Mouse (Mus musculus): ENCODE data around the gene Micu1. TPM values are rescaled to one million over a fixed set of nuclear protein-coding genes. Genes with fewer than 3 reads are reported as not detected.

Gene Micu1
- total RNA-seq, 2 experiments from 2014 or later: 94.0 to 99.5 TPM

DNA sequence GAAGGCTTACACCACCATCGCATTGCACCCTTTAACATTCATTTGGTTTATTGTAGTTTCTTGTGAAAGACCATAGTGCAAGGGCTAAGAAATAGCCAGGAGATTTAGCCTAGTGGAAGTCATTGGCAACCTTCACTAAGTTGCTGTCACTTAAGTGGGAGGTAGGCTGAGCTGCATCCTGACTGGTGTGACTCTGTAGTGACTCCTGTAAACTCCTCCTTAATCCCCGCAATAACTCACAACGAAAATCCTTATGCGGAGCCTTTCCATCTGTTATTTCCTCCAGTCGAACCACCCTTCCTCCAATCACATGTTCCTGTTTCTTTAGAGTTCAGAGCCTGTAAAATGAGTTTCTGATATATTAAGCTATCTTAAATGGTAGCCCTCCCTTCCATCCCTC is 176.5 kb downstream of the Micu1 start:
- DNase-seq (ENCODE audit: extremely low spot score in 1 of 2, low spot score in 1 of 2): no peak

DNA sequence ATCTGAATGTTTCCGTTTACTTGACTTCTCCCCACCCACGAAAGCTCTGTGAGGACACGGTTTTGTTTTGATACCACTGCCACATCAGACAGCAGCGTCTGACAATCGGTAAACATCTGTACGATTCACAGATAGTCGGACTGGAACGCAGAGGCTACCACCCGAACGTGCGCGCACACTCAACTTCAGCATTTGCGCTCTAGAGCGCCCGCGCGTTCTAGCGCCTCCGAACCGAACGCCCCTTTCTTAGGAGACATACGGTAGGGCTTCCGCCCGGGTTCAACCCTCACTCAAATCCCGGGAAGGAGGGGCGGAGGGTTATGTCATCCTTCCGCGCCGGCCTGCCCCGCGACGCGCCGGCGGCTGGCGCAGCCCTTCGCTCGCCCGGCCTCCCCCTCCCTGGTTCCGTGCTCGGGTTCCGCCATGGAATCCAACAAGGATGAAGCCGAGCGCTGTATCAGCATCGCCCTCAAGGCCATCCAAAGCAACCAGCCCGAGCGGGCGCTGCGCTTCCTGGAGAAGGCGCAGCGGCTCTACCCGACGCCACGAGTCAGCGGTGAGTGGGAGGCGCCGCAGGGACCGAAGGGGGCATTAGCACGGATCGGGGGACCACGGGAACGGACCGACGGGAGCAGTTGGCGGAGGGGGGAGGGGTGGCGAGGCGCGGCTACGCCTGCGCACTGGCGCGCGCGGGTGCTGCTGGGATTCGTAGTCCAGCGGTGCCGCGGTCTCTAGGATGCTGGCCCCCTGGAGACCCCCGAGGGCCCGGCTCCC is 177.2 kb downstream of the Micu1 start, which contains the start of gene Dnajb12:
Gene Dnajb12, plus strand, starts transcription at position 302 of the 774 bp plus-strand sequence.
- DNase-seq (ENCODE audit: extremely low spot score in 1 of 2, low spot score in 1 of 2): peak; percentile 91 to 99

- DNase-seq (ENCODE audit: extremely low spot score in 1 of 2, low spot score in 1 of 2): no peak
These were observed 177.7 kb downstream of the Micu1 start for GRCm38 (mm10) chr10:59880029-59880386.

DNA sequence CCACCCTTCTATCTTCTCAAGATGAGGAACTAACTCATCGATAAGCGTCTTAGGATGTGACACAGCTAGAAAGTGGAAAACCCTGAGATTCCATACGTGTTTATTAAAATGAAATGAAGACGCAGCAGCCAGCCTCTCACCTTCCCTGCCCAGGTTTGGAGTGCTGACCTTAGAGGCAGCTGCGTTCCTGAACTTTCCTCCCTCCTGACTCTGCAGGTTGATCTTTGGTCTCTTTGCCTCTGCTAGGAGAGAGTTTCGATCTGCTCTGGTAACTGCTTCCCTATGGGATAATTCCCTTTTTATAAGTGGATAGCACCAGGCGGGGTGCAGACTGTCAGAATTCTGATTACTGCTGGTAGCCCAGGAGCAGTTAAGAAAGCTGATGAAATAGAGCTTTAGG is 178.6 kb downstream of the Micu1 start:
- DNase-seq (ENCODE audit: extremely low spot score in 1 of 2, low spot score in 1 of 2): no peak

- no peak for DNase-seq (ENCODE audit: extremely low spot score in 1 of 2, low spot score in 1 of 2)
These were observed 182.3 kb downstream of the Micu1 start for GRCm38 (mm10) chr10:59884327-59885173.

GRCm38 (mm10) chr10:59885174-59886080 is 183.2 kb downstream of the Micu1 start:
- no peak for DNase-seq (ENCODE audit: extremely low spot score in 1 of 2, low spot score in 1 of 2)

DNA sequence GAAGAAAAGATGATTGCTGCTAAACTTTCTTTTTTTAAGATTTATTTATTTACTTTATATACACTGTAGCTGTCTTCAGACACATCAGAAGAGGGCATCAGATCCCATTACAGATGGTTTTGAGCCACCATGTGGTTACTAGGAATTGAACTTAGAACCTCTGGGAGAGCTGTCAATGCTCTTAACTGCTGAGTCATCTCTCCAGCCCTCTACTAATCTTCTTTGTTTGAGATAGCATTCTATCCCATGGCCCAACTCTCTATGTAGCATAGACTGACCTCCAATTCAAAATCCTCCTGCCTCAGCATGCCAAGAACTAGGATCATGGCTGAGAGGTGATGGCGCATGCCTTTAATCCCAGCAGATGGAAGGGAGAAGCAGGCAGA is 183.8 kb downstream of the Micu1 start:
- no peak for DNase-seq (ENCODE audit: extremely low spot score in 1 of 2, low spot score in 1 of 2)

- DNase-seq (ENCODE audit: extremely low spot score in 1 of 2, low spot score in 1 of 2): no peak
These were observed 185.2 kb downstream of the Micu1 start for GRCm38 (mm10) chr10:59887432-59887831.

DNA sequence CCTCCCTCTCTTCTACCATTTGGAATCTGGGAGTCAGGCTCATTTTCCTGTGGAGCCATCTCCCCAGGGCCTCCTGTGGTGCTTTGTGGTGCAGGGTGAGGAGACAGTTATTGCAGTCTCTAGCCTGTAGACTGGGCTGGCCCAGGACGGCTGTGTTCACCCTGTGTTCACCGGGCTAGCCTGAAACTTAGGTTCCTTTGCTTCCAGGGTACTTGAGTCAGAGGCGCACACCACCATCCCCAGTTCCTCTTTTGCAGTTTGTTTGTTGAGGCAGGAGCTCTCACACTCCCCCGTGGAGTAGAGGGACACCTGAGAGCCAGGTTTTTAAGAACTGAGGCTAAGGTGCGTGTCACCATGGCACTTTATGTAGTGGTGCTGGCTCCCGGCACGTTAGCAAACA is 187.1 kb downstream of the Micu1 start:
- no peak for DNase-seq (ENCODE audit: extremely low spot score in 1 of 2, low spot score in 1 of 2)

DNA sequence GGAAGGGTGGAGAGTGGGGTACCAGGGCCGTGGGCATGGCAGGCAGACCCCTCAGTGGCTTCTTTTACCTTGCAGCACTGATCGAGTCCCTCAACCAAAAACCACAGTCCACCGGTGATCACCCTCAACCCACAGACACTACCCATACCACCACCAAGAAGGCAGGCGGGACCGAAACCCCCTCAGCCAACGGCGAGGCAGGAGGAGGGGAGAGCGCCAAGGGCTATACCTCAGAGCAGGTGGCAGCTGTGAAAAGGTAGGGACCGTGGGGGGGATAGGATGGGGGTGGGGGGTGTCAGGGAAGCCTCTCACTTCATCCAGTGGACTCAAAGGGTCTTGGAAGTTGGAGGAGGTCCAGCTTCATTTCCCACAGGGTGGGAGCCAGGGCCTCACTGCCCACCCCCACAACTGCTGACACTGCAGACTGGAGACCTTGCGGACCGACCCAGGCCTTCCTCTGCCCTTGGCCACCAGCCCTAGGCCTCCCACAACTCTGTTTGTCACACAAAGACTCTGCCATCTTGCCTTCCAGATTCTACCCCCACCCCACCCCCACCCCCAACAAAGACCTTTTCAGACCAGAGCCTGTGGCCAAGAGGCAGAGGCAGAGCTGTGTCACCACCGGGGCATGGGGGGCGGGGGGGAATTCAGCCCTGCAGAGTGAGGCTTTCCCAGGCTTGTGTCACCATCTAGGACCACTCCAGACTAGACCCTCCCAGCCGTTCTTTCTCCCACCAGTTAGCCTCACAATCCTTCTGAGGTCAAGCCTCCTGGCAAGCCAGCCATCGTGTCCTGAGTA is 187.9 kb downstream of the Micu1 start:
- no peak for DNase-seq (ENCODE audit: extremely low spot score in 1 of 2, low spot score in 1 of 2)

DNA sequence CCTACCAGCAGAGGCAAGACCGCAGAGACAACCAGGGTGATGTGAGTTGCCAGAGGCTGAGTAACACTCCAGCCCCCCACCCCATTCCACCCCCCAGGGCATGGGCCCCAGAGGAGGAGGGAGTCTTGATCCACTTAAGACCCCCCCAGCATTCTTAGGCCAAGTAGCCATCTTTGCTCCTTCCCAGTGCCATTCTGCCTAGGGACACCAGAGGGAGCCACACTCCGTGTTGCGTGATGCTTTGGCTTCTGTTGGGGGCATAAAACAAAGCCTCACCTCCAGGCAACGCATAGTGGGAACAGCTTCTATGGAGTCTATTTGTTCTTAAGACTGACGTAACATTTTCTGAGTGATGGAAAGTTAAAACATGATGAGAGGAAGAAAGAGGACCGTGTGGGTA is 190.7 kb downstream of the Micu1 start:
- peak; percentile 66 to 77 for DNase-seq (ENCODE audit: extremely low spot score in 1 of 2, low spot score in 1 of 2)

DNA sequence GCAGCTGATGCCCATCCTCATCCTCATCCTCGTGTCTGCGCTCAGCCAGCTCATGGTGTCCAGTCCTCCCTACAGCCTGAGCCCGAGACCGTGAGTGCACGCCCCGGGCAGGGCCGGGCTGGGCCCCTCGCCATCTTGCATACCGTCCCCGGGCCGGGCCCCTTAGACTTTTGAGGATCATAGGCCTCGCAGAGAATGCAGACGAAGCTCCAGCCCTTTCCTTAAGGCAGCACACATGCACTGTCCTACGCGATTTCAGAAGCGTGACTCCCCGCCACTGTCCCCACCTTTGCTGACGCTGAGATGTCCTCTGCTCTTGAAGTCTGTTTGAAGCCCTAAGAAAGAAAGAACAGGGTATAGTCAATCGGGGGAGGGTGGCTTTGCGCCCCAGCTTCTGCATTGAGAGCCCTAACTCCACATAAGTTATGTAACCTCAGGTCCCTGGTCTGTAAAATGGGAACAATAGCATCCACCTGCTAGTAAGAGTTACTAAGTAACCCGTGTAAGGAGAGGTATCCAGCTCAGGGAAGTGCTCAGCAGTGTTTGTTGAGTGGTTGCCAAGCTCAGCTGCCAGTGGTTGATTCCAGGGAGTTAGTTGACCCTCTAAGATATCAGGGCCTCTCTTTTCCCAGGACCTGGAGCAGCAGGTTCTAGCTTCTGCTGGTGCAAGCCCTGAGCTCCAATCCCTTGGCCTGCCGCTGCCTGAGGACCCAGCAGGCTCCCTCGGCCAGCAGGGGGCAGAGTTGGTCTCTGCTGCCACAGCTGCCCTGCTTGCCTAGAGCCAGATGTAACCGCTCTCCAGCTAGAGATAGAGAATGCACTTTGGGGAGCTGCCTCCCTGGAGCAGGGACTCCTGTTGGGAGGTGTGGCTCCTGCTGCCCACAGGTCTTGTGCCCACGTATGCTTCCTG is 192.2 kb downstream of the Micu1 start:
- peak; percentile 65 to 89 for DNase-seq (ENCODE audit: extremely low spot score in 1 of 2, low spot score in 1 of 2)

DNA sequence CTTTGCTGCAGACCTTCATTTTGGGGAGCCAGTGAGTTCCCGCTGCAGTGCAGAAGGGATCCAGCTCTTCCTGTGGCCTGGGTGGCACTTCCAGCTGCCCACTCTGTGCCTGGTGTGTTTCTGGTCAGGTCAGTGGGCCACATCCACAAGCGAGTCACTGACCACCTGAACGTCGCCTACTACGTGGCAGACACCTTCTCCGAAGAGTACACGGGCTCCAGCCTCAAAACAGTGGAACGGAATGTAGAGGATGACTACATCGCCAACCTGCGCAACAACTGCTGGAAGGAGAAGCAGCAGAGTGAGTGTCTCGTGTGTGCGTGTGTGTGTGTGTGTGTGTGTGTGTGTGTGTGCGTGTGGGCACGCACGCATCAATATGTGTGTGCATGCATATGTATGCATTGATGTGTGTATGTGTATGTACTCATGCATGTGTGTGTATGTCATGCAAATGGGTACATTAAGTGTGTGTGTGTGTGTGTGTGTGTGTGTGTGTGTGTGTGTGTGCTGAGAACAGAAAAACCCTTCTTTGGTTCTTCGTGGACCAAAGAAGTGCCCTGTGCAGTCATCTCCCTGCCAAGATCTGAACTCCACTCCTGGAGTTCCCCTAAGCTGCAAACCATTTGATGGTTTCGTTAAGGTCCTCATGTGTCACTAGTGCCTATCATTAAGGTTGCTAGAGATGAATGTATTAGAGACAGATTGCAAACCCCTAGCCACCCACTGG is 193.3 kb downstream of the Micu1 start:
- DNase-seq (ENCODE audit: extremely low spot score in 1 of 2, low spot score in 1 of 2): no peak

DNA sequence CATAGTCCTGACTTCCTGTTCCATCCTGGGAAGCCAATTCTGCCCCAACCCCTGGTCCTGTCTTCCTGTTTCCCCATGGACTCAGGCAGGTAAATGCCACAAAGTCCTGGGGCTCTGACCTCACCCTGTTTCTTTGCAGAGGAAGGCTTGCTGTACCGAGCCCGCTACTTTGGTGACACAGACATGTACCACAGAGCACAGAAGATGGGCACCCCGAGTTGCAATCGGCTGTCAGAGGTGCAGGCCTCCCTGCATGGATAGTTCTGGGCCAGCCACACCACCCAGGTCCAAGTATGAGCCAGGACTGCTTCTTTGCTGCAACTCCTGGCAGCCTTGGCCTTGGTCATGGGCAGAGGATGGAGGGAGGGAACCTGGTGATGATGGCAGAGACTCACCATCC is 193.9 kb downstream of the Micu1 start:
- no peak for DNase-seq (ENCODE audit: extremely low spot score in 1 of 2, low spot score in 1 of 2)

GRCm38 (mm10) chr10:59896911-59897331 is 194.6 kb downstream of the Micu1 start:
- no peak for DNase-seq (ENCODE audit: extremely low spot score in 1 of 2, low spot score in 1 of 2)

DNA sequence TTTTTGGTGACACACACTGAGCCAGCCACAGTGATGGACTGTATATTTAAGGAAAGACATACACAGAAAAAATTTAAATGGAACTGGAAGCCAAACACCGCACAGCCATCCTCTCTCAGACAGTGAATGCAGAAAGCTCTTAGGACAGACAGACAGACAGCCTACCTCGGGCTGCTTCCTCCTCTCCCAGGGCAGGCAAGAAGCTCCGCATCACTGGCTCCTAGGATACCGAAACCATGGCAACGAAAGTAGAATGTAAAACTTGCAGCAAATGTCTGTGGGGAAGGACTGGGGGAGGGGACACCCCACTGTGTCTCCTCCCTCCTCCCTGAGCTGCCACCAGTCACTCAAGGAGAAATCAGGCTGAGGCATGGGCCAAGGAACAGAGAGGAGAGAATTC is 195.2 kb downstream of the Micu1 start:
- DNase-seq (ENCODE audit: extremely low spot score in 1 of 2, low spot score in 1 of 2): peak in 1 of 2 experiments; percentile 60

DNA sequence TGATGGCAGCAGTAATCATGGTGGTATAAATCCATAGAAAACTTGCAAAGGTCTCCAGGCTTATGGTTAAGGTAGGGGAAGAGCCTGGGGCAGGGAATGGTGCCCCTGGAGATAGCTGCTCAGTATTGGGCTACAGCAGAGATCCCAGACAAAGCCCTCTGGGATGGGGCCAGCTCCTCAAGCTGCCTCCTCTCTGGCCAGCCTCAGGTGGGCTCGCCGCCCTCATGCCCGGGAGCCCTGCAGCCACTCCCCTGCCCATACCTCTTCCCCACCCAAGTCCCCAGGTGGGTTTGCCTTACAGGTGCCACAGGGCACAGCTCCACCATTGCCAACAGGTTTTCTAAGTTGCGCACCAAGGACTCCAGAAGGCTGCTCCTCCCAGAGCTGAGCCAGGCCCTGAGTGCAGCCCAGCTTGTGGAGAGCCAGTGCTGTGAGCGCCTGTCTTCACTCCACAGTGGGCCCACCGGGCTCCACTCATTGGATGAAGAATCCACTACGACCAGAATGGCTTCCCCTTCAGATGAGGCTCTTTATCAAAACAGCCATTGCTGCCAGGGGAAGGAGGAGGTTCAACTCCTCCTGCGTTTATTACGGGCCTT is 196.0 kb downstream of the Micu1 start:
- no peak for DNase-seq (ENCODE audit: extremely low spot score in 1 of 2, low spot score in 1 of 2)

DNA sequence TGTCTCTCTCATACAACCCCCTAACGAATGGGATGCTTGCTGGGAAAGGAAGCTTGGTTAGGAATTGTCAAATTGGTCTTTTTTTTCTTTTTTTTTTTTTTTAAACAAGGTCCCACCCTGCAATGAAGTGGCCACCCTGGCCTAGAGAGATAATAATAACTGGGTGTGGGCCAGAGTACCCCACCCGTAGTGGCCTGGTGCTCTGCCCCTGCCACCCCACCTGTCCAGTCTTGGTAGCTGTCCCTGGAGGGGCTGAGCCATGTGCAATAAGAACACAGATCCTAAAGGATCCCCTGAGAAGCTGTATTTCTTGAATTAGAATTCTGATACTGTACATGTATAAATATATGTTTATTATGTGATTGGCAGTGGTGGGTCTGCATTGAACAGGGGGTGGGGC is 196.7 kb downstream of the Micu1 start:
- DNase-seq (ENCODE audit: extremely low spot score in 1 of 2, low spot score in 1 of 2): no peak
